Mouse (Mus musculus): Measurements from ENCODE around the gene Pdk2.

GRCm38 (mm10) chr11:95022237-95022992 is 18.7 kb downstream of the Pdk2 start:
- TF ChIP-seq CTCF (IDR thresholded peaks at IDR 0.05; ENCODE audit: low read depth, low read length) (peak; percentile 74), POLR2A (IDR thresholded peaks at IDR 0.05; ENCODE audit: insufficient read depth, low read length) (no peak), EP300 (IDR thresholded peaks at IDR 0.05; ENCODE audit: insufficient read depth, low read depth, low read length) (no peak)
